Mouse (Mus musculus): Measurements from ENCODE around the gene Snrpn. TPM values are rescaled to one million over a fixed set of nuclear protein-coding genes. Genes with fewer than 3 reads are reported as not detected.

Gene Snrpn
- total and polyA plus RNA-seq, 3 experiments, result 30.8 to 41.7 (median 30.9) TPM

Other genes starting within 250 kb of the Snrpn start
- gene Snurf, start 135.2 kb downstream of the Snrpn start, total RNA-seq (2021), result 100 to 1,000 TPM in 1 of 2 experiments, 10 to 100 TPM in 1; 61.2 to 109 TPM
- gene Snurf, start 135.2 kb downstream of the Snrpn start, polyA plus RNA-seq (2012; rRNA removed), result not detected in 2 replicates
- 1 to 10 TPM; 1.2 to 3.0 TPM for gene Gm38393, start 135.2 kb downstream of the Snrpn start, total RNA-seq (2021)
- gene Gm38393, start 135.2 kb downstream of the Snrpn start, polyA plus RNA-seq (2012; rRNA removed), result 15.2 and 29.4 TPM in 2 replicates

All from adrenal gland, adult 2 months (tissue).